Mouse (Mus musculus): ENCODE results near the gene Mrgpre.

Mrgpre gene

DNA sequence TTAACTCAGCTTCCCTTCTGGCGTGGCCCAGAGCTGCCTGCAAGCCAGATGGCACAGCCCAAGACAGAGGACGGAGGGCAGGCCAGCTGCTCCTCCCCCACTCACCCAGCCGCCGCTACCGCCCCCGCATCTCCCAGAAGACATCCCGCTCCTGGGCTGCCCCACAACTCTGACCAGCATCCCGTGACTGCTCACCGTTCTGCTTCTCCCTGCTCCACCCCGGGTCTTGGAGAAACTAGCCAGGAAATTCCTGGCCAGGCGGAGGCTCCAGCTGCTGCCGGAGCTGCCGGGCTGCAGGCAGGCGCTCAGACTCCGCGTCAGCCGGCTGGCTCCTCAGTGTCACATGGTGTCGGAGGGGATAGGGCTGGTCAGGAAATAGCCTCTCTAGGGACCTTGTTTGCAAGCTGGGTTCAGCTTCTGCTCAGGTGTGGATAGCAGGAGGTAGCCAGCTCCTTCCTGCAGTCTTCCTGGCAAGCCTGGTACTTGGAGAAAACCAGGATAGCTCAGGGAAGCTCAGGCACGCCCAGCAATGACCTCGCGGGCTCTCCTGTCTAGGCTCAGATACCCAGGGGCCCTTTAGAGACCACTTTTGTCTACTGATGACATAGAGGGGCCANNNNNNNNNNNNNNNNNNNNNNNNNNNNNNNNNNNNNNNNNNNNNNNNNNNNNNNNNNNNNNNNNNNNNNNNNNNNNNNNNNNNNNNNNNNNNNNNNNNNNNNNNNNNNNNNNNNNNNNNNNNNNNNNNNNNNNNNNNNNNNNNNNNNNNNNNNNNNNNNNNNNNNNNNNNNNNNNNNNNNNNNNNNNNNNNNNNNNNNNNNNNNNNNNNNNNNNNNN, at the start of gene Mrgpre:
TSS of gene Mrgpre (minus strand) at position 505 of the 834 bp plus-strand sequence.
- in situ Hi-C loops (cut with MboI, MseI): no loop called here

GRCm38 (mm10) chr7:143833581-143834190, 49.4 kb upstream of the Mrgpre start:
- in situ Hi-C loops (cut with MboI, MseI): loop anchor here (5.0 kb wide), 1 partner anchor 74 kb away; no protein-coding TSS in a partner anchor

- in situ Hi-C loops (cut with MboI, MseI): loop anchor here (5.0 kb wide), 1 partner anchor 75 kb away; no protein-coding TSS in a partner anchor
Observed at GRCm38 (mm10) chr7:143832611-143833010, 48.3 kb upstream of the Mrgpre start.

DNA sequence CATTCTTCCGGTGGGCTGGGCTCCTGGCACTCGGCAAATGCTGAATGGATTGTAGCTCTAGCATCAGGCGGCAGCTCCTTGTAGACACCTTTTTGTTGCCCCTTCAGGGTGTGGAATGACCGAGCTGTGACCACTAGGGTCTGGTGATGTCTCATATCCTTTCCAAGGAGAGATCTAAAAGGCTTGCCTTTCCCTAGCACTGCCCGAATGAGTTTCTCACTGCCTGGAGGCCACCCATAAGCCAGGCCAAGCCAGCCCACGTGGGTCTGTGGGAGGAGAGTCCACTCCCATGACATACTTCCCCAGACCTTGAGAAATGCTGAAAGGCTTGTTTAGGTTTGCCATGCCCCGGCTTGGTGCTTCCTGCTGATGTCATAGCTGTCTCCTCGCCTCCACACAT, 47.9 kb upstream of the Mrgpre start:
- in situ Hi-C loops (cut with MboI, MseI): loop anchor here (5.0 kb wide), 1 partner anchor 75 kb away; no protein-coding TSS in a partner anchor

GRCm38 (mm10) chr7:143830399-143830798, 46.1 kb upstream of the Mrgpre start:
- in situ Hi-C loops (cut with MboI, MseI): loop anchor here (5.0 kb wide), 1 partner anchor 77 kb away; no protein-coding TSS in a partner anchor

GRCm38 (mm10) chr7:143829504-143830331, 45.4 kb upstream of the Mrgpre start:
- in situ Hi-C loops (cut with MboI, MseI): loop anchor here (5.0 to 10.0 kb wide), 3 partner anchors 78 to 1935 kb away; partner anchors contain the start of gene Tspan32

DNA sequence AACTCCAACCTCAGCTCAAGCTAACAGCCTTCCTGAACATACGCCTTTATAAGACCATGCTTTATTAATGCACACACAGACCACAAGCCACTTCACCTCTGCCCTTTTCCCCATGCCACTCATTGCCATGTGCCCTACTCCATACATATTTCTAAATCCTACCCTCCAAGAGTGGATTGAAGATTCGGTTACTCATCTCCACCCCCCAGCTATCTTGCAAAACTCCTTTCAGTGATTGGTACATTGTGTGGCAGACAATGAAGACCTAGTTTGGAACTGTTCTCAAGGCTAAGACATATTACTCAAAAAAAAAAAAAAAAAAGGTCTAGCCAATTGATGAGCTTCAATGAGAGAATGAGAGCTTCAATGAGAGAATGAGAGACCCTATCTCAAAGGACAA, 42.7 kb upstream of the Mrgpre start:
- in situ Hi-C loops (cut with MboI, MseI): loop anchor here (5.0 to 10.0 kb wide), 2 partner anchors 820 to 1932 kb away; partner anchors contain the start of gene Tspan32

DNA sequence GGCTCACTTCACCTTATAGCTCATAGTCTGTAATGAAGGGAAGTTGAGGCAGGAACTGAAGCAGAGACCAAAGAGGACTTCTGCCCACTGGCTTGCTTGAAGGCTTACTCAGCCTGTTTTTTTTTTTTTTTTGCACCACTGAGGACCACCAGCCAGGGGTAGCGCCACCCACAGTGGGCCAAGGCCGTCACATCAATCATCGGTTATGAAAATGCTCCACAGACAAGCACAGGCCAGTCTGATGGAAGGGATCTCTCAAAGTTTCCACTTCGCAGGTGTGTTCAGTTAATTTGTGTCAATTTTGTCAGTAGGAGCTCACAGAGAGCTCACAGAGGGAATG, 38.9 kb upstream of the Mrgpre start:
- in situ Hi-C loops (cut with MboI, MseI): loop anchor here (10.0 to 25.0 kb wide), 2 partner anchors 1089 to 1928 kb away; partner anchors contain the start of gene LTO1

DNA sequence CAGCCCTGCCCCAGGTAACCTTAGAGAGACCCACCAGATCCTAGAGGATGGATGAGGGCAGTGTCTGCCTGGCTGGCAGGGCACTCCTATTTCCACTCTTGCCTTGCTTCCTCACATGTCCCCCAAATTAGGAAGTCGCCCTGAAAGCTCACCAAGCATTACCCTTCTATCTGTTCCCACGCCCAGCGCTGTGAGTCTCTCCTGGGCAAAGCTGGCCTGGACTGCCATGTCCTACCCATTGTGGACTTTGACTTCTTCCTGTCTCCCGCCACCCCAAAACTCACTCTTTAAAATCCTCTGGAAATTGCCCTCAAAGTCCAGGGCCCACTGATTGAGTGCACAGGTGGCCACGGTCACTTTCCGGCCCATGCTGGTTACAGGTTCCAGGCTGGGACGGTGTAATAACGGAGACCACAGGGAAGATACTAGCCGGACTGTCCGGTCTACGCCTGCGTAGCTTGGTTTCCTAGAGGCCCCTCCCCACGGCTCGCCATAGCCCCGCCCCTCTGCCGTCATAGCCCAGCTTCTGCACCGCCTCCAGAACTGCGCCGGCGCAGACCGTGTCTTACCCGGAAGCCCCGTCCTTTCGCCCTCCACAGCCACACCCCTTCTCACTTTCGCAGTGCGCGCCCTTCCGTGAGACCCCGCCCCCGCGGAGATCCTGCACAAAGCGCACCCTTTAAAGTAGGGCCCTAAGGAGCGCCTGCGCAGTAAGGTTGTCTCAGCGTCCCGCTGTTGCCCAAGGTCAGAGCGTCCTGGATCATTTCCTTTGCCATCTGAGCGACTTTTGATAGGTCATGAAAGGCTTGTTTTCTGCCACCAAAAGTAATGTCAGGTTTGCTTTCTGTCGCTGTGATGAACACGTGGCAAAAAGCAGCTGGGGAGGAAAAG, 38.3 kb upstream of the Mrgpre start, which contains the start of the genes Nadsyn1 and Dhcr7:
TSS of gene Nadsyn1 (minus strand) at position 475 of the 891 bp plus-strand sequence.
TSS of gene Dhcr7 (plus strand) at position 771 of the 891 bp plus-strand sequence.
- in situ Hi-C loops (cut with MboI, MseI): loop anchor here (10.0 to 25.0 kb wide), 2 partner anchors 1090 to 1928 kb away; partner anchors contain the start of gene LTO1

DNA sequence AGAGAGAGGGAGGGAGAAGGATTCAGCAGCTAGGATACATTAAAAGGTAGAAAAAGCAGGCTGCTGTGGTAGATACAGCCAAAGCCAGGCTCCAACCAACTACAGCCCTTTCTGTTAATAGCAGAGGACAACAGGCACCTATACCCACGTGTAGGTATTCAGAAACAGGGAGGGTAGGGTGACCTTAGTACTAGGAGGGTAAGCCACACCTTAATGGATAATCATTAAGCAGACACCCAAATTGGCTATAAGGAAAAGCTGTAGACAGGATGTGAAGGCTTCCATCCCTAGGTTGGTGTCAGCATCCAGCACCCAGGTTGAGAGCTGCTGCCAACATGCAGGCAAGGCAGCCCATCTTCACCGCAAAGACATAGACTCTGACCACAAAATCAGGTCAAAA, 36.9 kb upstream of the Mrgpre start:
- in situ Hi-C loops (cut with MboI, MseI): loop anchor here (10.0 to 25.0 kb wide), 2 partner anchors 1091 to 1926 kb away; partner anchors contain the start of gene LTO1

GRCm38 (mm10) chr7:143819201-143819600, 34.9 kb upstream of the Mrgpre start:
- in situ Hi-C loops (cut with MboI, MseI): loop anchor here (25.0 kb wide), 1 partner anchor 1093 kb away; the partner anchor contains the start of gene LTO1

DNA sequence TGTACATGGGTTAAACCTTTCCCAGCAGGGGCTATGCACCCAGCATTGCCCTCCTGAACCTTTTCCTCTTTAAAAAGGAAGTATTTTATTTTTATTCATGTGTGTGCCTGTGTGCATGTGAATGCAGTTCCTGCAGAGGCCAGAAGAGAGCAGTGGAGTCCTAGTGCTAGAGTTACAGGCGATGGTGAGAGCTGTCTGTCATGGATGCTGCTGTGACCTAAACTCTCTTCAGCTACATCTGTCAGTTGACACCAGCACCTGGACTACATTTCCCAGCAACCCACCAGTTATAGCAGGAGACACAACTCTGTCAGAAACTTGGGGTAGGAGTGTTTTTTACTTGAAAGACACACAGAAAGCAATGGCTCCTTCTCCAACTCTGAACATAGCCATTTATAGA, 24.6 kb upstream of the Mrgpre start:
- in situ Hi-C loops (cut with MboI, MseI): loop anchor here (10.0 to 25.0 kb wide), 2 partner anchors 236 to 1103 kb away; partner anchors contain the start of gene LTO1

DNA sequence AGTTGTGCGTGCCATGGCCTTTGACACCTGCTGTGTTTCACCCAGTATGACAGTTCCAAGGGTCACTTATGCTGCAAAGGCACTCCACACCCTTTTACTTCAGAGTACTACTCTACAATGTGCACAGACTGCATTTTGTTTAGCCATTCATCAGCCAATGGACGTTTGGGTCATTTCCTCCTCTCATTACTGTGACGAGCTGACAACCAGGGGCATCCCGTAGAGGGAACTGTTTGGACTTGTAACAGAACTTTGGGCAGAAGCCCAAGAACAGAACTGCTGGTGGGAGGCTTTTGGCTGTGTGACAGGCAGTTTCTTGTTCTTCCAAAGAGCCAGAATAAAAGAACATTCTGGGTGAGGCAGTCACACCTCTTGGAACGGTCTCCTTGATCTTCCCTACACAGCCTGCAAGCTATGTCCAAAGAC, 20.9 kb upstream of the Mrgpre start:
- in situ Hi-C loops (cut with MboI, MseI): loop anchor here (10.0 to 25.0 kb wide), 2 partner anchors 240 to 1107 kb away; partner anchors contain the start of gene LTO1

DNA sequence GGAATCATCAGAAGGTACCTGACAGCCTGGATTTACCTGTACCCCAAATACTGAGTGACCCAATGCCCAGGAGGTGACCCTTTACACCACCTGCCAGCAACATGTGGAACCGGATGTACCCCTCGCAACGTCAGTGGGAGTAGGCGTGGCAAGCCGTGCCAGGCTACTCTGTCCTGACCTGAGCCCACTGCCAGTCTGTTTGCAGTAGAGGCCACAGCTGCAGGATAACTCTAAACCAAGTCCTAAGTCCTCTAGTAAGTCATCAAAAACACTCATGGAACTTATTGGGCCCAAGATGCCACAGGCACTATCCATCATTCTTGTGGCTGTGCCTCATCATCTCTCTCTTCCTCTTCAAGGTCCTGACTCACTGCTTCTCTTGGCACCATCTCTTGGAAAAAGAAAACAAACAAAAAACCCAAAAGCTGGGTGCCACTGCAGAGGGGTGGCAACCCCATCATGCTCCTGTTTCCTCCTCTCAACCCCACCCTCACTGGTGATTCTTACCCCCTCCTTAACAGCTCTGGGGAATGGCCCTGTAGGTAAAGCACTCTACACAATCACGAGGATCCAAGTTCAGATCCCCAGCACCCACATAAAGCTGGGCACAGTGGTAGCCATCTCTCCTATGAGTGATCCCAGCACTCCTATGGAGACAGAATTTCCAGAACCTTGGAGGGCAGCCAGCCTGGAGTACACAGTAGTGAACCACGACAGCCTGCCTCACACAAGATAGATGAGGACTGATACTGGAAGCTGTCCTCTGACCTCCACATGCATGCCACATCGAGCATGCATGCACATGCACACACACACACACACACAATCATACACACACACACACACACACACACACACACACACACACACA, 17.1 kb upstream of the Mrgpre start:
- in situ Hi-C loops (cut with MboI, MseI): loop anchor here (5.0 to 25.0 kb wide), 3 partner anchors 96 to 1111 kb away; partner anchors contain the start of gene LTO1

- in situ Hi-C loops (cut with MboI, MseI): loop anchor here (5.0 to 25.0 kb wide), 3 partner anchors 97 to 1112 kb away; partner anchors contain the start of gene LTO1
Observed at GRCm38 (mm10) chr7:143800770-143801169, 16.5 kb upstream of the Mrgpre start.

DNA sequence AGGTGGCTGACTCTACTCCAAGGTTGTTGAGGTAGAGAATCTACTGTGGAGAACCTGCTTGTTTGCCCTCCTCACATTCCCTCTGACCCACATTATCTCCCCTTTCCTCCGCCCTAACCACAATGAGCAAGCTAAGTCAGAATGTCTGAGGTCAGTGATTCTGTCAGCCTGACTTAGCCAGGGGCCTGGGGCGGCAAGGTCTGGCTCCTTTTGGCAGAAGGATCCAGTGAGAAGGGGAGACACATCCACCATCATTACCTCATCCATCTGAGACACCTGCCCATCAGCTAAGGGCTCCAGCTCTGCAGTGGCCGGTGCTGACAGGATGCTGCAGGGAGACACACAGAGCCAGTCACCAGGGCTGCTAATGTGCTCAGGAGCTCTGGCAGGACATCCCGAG, 14.5 kb upstream of the Mrgpre start:
- in situ Hi-C loops (cut with MboI, MseI): no loop called here

- in situ Hi-C loops (cut with MboI, MseI): no loop called here
Observed at GRCm38 (mm10) chr7:143793121-143793520, 8.8 kb upstream of the Mrgpre start.

GRCm38 (mm10) chr7:143792336-143792985, 8.2 kb upstream of the Mrgpre start:
- in situ Hi-C loops (cut with MboI, MseI): no loop called here

Data from T-helper 2 cell (primary cell).